Mouse (Mus musculus) lung, adult 2 months (tissue): ENCODE data around the gene Tes.

Experiments used
- CTCF ChIP-seq: fragments of 200-500 bp; IDR thresholded peaks from 2 replicates; pipeline ENCODE4 v1.5.1; 2011; ENCODE audit warnings: mild to moderate bottlenecking, low read length, control low read depth; ENCODE audit not compliant: insufficient read depth
- POLR2A ChIP-seq: fragments of 200-500 bp; IDR thresholded peaks from 2 replicates; pipeline ENCODE4 v1.6.1; 2011; ENCODE audit warnings: low read depth, mild to moderate bottlenecking, control low read depth, low read length, borderline replicate concordance; ENCODE audit errors: extremely low read depth

DNA sequence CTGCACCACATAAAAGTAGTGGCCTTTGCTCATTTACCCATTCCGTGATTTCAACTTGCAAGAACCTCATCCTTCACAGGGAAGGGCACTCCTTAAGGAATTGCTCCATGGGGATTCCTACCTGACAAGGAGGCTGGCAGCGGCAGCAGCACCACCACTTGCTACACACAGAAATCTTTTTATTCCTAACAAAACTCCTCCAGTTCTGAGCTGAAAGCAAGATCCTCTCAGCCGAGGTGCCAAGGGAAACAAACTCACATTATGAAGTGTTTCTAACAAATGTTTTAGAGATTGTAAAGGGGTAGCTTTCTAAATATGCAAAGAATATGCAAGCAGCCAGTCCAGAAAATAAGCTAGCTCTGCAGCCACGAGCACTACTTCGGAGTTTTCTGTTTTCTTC is 49.6 kb downstream of the Tes start:
- TF ChIP-seq POLR2A (no peak), CTCF (no peak)
